Mouse (Mus musculus) MEL-GATA-1-ER (cell line): ENCODE data around the gene Eno2.
A peak's percentile ranks its signal among the peaks of the same experiment; 100 is the strongest.
"Not testable (repeated sequence)": the region's sequence is repeated elsewhere in the genome, so short reads cannot be mapped to it uniquely, and the experiment has no call there.

Experiments
- DNase-seq: peaks from one replicate; pipeline ENCODE4 v3.0.0-alpha.2; 2012; ENCODE audit warnings: low read depth; ENCODE audit errors: extremely low read depth

Eno2 gene

DNA sequence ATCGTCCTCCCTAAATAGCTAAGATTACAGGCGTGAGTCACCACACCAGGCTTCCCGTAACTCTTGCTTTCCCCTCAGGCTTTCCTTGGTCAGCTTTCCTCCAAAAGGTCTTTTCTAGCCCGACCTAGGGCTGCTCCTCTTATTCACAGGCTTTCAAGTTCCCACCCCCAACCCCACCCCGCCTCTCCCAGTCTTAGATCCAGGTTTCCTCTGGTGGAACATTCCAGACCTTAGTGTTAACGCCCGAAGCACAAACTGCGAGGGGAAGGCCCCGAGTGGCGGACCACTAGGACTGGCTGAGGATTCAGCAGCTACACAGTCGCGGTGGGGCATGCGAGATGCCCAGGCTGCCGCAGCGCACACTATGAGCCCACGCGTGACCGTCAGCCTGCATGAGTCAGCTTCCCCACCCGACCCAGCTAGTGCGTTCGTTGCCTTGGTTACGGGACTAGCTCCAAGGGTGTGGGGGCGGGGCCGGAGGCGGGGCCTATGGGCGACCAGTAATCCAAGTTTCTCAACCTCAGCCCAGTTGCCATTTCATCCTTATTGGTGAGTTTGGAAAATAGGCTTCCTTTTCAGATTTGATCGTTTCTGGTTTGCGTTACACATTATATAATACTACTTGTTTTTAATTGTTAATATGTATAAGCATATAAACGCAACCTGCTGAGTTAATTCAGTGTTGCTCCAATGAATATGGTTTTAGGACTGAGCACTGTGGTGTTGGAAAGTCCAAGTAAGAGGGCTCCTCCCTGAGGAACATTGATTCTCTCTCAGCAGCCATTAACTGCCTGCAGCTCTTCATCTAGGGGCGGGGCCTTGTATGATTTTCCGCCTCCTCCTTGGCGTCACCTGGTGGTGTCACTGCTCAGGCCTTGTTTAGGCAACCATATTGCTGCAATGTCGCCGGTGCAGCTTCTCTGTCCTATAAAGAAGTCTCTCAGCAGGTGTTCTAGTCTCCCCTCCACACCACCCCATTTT, 36.2 kb upstream of the Eno2 start:
- DNase-seq = peak; percentile 81

DNA sequence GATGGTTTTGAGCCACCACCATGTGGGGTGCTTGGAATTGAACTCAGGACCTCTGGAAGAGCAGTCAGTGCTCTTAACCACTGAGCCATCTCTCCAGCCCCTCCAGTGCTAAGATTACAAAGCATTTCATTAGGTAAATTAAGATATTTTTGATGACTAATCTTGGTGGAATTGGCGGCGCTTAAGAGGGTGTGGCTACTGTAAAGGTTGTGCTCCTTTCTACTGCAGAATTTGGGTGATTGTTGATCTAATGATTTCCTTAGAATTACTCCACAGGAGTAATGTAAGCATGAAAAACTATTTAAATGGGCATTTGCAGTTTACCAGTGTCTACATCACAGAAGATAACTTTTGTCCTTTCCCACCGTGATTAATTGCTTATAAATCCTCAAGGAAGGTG, 34.9 kb upstream of the Eno2 start:
- no peak for DNase-seq

DNA sequence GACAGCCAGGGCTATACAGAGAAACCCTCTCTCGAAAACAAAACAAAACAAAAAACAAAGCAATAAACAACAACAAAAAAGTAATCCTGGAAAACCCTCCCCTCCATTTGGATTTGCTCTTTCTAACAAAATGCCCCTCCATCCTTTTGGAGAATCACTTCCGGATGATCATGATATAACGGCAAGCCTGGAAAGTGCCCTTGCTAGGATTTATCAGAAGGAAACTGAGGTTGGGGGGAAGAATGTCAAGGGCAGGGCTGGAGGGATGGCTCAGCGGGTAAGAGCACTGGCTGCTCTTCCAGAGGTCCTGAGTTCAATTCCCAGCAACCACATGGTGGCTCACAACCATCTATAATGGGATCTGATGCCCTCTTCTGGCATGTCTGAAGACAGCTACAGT, 34.2 kb upstream of the Eno2 start:
- DNase-seq = not testable (repeated sequence)

DNA sequence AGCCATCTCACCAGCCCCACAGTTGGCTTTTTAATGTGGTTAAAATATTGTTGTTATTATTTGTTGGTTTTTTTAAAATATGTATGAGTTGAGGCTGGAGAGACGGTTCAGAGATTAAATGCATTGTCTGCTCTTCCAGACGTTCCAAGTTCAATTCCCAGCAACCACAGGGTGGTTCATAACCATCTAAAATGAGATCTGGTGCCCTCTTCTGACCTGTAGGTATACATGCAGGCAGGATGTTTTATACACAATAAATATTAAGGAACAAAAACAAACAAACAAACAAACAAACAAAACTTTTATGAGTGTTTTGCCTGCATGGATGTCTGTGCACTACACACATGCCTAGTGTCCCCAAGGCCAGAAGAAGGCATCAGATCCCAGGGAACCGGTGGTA, 33.6 kb upstream of the Eno2 start:
- no peak for DNase-seq

DNA sequence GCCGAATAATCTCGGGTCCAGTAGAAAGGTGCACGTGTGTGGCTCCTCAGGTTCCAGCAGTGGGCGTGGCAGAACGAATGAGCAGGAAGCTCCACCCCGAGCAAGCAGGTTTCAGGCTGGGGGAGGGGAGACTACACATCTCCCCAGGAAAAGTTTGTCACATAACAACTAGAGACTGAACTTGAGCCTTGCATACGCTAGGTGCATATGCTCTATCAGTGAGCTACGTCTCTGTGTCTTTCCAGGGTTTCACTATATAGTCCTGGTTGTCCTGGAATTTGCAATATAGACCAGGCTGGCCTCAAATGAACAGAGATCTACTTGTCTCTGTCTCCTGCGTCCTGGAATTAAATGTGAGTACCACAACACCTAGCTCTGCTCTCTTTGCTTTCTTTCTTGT, 32.9 kb upstream of the Eno2 start:
- DNase-seq = not testable (repeated sequence)

DNA sequence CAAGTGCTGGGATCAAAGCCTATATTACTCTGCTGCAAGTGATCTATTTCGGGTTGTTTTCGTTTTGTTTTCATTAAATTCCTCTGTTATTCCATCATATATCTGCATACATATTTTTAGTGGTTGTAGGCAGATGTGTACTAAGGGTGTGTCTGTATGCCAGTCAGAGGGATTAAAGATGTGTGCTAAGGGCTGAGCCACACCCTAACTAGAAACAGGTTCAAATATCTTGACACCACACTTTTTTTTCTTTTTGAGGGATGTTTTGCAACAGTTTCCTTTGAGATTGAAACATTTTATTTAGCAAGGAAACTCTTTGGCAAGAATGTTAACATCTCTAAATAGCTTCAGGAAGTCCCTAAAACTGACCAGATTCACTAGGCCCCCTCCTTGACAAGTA, 26.7 kb upstream of the Eno2 start:
- DNase-seq = no peak

DNA sequence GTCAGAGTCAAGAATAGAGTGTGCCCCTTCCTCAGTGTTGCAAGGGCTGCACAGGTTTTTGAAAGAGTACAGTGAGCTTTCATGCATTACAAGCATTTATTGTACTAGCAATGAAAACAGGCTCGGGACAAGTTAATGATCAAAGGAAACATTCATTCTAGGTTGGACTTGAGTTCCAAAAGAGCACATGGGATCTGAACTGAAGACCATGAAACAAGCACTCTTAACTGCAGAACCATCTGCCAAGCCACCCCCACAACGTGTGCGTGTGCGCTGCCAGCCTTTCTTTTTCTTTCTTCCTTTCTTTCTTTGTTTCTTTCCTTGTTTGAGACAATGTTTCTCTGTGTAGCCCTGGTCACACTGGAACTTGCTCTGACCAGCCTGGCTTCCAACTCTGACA, 26.3 kb upstream of the Eno2 start:
- no peak for DNase-seq

DNA sequence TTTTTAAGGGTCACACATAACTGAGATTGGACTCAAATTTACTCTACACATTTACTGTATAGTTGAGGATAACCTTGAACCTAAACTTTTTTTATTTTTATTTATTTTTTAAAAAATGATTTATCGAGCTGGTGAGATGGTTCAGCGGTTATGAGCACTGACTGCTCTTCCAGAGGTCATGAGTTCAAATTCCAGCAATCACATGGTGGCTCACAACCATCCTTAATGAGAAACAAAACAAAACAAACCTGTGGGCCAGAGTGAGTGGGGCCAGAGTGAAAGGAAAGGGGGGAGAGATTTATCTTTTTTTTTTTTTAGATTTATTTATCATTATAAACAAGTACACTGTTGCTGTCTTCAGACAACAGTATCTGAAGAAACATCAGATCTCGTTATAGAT, 22.4 kb upstream of the Eno2 start:
- DNase-seq = no peak

DNA sequence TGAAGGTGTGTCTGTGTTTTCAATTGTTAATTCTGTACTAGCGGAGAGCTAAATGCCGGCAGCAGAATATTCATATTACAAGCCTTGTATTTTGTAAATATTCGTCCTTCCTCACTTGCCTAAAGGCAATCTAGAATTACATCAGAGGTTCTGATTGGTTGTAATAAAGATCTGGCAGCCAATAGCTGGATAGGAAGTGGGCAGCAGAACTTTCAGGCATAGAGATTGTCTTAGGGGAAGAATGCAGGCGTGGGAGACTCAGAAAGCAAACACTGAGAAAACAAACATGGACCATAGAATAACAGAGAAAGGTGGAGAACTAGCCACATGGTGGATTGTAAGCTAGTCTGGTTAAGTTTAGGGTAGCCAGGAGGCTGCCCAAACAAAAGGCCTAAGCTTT, 20.6 kb upstream of the Eno2 start:
- DNase-seq = no peak

DNA sequence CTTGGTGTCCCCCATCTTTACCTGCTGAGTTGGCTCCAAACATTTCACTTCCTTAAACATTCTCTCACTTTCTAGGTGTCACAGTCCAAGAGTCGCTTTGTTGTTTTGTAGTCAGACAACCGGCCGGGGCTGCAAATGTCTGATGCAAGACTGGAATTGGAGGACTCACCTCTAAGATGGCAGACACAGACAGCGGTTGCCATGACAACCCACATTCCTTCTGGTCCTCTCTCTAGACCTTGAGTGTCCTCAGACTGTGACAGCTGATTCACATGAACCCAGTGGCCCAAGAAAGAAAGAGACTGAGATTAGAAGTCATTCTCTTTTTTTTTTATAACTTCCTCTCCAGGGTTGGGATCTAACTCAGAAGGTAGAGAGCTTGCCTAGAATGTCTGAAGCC, 20.0 kb upstream of the Eno2 start:
- DNase-seq = no peak

DNA sequence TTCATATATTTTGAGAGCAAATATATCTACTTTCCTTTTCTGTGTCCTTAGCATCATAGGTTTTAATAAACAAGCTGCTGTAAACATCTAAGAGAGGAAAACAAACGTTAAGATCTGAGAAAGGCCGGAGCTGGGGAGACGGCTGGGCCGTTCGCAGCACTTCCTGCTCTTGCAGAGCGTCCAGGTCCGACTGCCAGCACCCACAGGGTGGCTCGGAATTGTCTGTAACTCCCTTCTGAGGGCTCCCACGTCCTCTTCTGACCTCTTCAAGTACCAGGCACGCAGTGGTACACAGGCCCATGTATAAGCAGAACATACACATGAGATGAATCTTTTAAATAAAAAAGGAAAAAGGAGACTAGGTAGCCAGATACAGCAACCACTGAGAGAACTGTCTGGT, 18.2 kb upstream of the Eno2 start:
- no peak for DNase-seq

DNA sequence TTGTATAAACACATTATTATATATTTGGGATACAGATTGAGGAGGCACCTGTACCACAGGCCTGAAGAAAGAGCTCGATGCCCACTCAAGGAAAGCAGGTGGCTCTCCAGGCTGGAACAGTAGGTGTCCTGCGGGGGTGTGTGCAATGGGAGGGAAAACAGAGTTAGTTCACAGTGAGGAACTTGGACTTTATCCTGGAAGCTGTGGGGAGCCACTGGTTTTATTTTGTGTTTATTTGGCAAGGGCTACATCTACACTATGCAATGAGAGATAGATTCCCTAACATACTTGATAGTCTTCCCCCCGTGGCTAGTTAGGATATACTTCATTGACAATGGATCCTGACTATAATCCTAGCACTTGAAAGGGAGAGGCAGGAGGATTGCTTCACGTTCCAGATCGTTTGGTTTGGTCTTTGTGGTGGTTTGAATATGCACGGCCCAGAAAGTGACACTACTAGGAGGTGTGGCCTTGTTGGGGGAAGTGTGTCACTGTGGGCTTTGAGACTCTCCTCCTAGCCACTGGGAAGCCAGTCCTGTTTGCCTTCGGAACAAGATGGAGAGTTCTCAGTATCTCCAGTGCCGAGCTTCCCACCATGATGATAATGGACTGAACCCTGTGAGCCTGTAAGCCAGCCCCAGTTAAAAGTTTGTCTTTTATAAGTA, 17.4 kb upstream of the Eno2 start:
- DNase-seq = no peak

DNA sequence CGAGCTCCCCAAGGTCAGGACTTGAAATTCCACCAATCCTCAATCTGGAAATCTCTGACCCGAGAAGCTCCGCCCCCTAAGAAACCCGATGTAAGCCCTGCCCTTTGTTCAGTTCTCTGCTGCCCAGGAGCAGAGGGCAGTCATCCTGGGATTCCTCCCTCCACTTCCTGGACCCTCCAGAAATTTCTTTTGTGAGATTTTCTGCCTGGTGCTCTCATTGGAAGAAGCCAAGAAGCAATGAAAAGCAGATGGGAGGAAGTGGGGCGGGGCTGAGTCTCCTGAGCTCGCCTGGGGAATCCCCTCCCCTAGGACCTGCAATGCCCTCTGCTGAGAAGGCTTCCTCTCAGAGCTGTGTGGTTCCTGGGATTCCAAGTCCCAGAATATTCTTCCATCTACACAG, 13.0 kb upstream of the Eno2 start:
- no peak for DNase-seq

DNA sequence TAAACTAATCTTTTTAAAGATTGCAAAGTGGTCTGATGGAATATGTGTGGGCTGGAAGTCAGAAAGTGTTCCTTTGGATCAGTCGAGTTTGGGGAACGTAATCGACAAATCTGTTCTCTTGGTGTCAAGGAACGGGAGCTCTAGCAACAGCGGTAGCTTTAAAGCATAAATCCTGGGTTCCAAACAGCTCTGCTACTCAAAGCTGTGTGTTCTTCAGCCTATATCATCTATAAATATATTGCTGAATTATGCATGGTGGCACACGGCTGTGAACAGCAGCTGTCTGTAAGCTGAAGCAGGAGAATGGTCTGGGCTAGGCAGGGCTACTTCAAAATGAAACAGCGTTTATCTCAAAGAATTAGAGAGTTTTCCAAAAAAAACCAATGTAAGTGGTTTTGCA, 11.4 kb upstream of the Eno2 start:
- no peak for DNase-seq

DNA sequence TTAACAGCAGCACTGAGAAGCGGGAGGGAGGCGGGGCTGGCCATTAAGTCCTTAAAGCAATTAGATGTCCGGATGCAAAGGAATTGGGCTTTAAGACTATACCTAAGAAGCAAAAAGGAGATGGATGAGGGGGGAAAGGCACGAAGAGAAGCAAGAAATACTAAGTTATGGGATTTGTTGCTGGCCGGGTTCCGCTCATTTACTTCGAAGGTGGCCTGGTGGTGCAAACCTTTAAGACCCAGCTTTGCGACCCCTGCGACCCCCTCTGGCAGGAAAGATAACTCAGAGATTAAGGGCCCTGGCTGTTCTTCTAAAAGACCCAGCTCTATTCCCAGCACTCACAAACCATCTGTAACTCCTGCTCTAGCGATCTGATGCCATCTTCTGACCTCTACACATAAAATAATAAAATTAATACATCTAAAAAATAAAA, 10.5 kb upstream of the Eno2 start:
- DNase-seq = no peak

DNA sequence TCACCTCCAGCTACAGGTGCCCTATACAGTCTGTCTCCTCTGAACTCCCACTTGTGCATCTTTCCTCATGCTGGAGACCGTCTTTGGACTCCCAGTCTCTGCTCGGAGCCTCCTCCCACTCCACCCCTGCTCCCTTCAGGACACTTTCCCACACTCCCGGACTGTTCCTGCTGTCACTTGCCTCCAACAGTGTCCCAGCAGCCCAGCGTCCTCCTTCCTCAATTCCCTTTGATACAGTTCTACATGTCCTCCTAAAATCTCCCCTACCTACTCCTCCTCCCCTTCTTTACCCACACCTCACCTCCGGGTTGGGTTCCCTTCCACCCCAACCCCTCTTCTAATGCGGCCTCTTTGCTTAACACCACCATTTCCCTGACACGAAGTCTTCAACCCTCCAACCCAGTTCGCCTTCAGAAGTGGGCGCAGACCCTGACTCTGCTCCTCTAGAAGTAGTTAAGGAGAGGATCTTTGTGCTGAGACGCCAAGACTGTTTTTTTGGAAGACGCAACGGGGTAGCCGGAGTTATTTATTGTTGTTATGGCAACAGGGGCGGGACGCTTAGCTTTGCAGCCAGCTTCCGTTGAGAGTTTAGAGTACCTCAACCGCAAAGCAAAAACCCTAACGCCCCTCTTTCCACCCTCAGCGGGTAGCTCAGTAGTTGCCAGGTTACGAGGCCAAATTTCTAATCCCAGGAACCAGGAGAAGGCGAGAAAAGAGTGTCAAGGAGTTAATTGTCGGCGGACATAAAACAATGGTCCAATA, 9.9 kb upstream of the Eno2 start, which contains the start of gene Lrrc23:
Lrrc23 (minus strand) TSS at position 506 of the 762 bp plus-strand sequence.
- DNase-seq = no peak

DNA sequence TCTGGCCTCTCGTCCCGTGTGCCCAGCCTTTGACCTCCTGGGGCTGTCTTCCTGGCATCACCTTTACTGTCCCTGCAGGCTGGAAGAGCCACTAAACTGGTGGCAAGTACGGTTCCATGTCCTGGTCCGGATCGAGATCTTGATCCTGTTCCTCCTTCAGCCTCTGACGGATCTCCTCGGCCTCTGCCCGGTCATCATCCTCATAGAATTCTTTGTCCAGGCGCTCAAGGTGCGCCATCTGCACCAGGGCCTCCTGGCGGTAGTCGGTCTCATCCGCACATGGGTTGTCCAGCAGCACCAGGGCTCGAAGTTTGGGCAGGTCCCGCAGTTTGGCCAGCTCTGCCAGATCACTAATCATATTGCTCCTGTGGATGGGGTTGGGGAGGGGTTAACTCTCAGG, 1.0 kb upstream of the Eno2 start:
- no peak for DNase-seq

DNA sequence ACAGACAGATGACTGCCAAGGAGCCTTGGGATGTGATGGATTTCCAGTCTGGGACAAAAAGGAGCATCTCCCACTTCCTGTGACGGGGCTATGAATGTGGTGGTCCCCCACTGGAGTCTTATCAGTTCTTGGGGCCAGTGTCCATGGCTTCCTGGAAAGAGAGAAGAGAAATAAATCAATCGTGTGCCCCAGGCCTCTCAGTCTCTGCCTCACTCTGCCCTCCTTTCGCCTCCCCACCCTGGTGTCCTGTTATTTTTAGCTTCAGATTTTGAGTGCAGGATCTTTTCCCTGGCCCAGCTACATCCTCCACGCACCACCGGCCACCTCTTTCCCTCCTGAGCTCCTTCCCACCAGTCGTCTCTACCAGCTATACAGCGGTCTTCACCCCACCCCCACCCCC, 540 bp upstream of the Eno2 start:
- DNase-seq = no peak

DNA sequence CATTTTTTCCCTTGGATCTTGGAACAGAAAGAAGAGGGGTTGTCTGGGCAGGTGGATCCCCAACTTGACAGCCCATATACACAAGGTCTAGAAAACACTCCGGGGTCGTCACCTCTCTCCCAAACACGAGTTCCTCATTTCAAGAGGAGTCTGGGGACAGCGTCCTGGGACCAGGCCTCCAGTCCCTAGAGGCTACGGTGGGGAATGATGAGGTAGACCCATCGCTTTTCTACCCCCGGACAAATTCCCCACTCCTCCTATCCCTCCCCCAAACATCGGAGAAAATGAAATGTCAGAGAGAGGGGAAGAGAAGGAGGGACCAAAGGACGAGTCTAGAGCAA, 799 bp downstream of the Eno2 start:
- peak; percentile 35 for DNase-seq

DNA sequence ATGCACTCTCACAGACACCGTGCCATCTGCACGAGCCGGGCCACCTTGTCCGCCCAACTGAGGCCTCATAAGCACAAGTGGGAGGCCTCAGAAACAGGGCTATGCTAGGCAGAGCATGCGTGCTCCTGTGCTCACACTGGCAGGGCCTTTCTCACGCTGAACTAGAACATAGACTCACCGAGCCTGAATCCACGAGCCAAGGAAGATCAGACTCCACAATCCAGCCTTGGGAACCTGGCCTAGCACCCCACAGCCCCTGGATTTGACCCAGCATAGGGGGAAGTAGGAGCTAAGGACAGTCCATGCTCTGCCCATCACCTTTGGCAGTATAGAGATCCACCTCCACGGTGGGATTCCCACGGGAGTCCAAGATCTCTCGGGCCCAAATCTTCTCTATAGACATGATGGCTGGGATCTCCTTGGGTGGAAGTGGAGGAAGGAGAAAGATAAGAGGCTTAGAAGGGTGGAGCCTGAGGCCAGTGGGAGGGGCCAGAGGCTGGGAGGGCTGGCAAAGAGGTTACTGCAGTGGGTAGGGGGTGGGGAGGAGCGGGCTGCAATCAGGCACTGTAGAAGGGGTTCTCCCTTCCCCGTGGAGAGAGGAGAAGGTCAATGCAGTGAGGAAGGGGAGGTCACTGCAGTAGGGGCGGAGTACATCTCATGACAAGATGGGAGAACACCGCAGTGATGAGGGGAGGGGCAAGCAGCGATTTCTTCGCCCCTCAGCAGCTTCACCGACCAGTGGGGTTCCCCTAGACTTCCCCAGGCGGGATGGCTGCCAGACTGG, 1.4 kb downstream of the Eno2 start:
- DNase-seq = peak; percentile 66

DNA sequence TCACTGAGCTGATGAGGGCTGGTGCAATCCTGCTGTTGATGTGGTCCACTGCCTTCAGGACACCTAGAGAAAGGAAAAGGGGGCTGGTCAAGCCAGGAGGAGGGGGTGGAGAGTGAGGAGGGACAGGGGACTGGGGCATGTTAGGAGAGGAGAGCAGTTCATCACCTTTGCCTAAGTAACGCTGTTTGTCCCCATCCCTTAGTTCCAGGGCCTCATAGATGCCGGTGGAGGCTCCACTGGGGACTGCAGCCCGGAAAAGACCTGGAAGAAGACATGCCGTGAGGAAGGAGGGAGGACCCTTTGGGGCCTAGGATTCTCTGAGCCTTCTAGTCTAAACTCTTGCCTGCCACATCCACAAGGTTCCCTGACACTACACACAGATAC, 1.9 kb downstream of the Eno2 start:
- DNase-seq = no peak
